Mouse (Mus musculus) testis, adult 2 months (tissue): ENCODE data around the gene Eno2. TPM values are rescaled to one million over a fixed set of nuclear protein-coding genes. Genes with fewer than 3 reads are reported as not detected.

Experiments used
- H3K27ac ChIP-seq: fragments of 200-500 bp; 2 replicates; pipeline ENCODE4 v1.5.1; 2012; ENCODE audit warnings: low read depth, low read length; ENCODE audit not compliant: control insufficient read depth, insufficient read depth
- H3K27me3 ChIP-seq: fragments of 200-500 bp; 2 replicates; pipeline ENCODE4 v1.6.1; 2012; ENCODE audit warnings: mild to moderate bottlenecking, low read length, moderate library complexity; ENCODE audit not compliant: control insufficient read depth, insufficient read depth
- H3K36me3 ChIP-seq: fragments of 200-500 bp; 2 replicates; pipeline ENCODE4 v1.6.1; 2012; ENCODE audit warnings: mild to moderate bottlenecking, low read length; ENCODE audit not compliant: control insufficient read depth, insufficient read depth
- H3K4me1 ChIP-seq: fragments of 200-500 bp; 2 replicates; pipeline ENCODE4 v1.6.1; 2012; ENCODE audit warnings: low read length; ENCODE audit not compliant: control insufficient read depth, insufficient read depth
- H3K4me3 ChIP-seq: fragments of 200-500 bp; 2 replicates; pipeline ENCODE4 v1.5.1; 2012; ENCODE audit warnings: low read depth, mild to moderate bottlenecking, low read length, moderate library complexity, mixed read lengths; ENCODE audit not compliant: control insufficient read depth
- CTCF ChIP-seq: fragments of 200-500 bp; IDR thresholded peaks from 2 replicates; pipeline ENCODE4 v1.5.1; 2012; ENCODE audit warnings: low read depth, mild to moderate bottlenecking, inconsistent platforms, low read length, moderate library complexity; ENCODE audit not compliant: control insufficient read depth, insufficient read depth, insufficient replicate concordance
- POLR2A ChIP-seq: fragments of 200-500 bp; IDR thresholded peaks from 2 replicates; pipeline ENCODE4 v1.6.1; 2012; ENCODE audit warnings: low read depth, mild to moderate bottlenecking, inconsistent platforms, low read length, moderate library complexity; ENCODE audit not compliant: control insufficient read depth
- polyA plus RNA-seq: library from polyadenylated mRNA; depleted of rRNA; stranded (reverse); fragments of >200 nt; gene quantifications from 2 replicates; pipeline ENCODE4 v1.2.3, GENCODE M21; 2012

Eno2 gene
- polyA plus RNA-seq, 1 experiment, result 0.63 TPM

DNA sequence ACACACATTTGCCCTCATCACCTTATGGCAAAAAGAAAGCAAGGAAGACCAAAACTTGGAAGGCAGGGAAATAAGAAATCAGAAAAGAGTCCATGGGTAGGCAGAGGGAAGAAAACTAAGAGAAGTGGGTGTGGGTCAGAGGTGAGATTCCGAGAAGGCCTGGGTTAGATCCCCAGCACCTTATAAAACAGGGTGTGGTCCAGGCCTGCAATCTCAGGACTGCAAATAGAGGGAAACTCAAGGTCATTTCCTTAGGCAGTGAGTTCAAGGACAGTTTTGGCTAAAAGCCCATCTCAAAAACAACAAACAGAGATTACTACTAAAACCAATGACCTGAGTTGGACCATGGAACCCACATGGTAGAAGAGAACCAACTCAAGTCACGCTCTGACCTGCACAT, 15.6 kb downstream of the Eno2 start:
- H3K36me3 ChIP-seq, result no peaks in the 10 kb centered on the region
- H3K27ac ChIP-seq, result no peak overlapping the region
- H3K4me1 ChIP-seq, result peaks cover 10% of the 10 kb centered on the region
- no peak overlapping the region for H3K4me3 ChIP-seq
- TF ChIP-seq CTCF (no peak), POLR2A (no peak)
- no peaks in the 10 kb centered on the region; the same call in 1 of the 2 replicates for H3K27me3 ChIP-seq

DNA sequence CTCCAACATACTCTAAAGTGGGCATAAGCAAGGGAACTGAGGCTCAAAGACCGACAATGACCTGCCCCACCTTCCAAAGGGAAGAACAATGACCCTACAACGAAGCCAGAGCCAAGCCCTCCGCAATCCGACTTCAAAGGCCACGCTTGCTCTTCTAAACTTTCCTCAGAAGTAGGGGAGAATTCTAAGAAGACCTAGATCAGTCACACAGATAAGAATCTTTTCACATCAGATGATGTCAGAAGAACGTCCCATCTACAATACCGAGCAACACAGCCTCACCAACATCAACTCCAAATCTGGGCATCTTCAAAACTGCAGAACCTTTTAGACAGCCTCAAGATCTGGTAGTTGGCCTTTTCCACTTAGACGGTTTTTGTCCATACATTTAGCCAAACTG, 19.1 kb downstream of the Eno2 start:
- Histone ChIP-seq H3K36me3 (no peaks in the 10 kb centered on the region), H3K4me1 (peaks cover 12% of the 10 kb centered on the region), H3K27ac (no peak overlapping the region), H3K27me3 (no peaks in the 10 kb centered on the region), H3K4me3 (no peak overlapping the region)
- no peak for TF ChIP-seq CTCF
- TF ChIP-seq POLR2A, result no peak

DNA sequence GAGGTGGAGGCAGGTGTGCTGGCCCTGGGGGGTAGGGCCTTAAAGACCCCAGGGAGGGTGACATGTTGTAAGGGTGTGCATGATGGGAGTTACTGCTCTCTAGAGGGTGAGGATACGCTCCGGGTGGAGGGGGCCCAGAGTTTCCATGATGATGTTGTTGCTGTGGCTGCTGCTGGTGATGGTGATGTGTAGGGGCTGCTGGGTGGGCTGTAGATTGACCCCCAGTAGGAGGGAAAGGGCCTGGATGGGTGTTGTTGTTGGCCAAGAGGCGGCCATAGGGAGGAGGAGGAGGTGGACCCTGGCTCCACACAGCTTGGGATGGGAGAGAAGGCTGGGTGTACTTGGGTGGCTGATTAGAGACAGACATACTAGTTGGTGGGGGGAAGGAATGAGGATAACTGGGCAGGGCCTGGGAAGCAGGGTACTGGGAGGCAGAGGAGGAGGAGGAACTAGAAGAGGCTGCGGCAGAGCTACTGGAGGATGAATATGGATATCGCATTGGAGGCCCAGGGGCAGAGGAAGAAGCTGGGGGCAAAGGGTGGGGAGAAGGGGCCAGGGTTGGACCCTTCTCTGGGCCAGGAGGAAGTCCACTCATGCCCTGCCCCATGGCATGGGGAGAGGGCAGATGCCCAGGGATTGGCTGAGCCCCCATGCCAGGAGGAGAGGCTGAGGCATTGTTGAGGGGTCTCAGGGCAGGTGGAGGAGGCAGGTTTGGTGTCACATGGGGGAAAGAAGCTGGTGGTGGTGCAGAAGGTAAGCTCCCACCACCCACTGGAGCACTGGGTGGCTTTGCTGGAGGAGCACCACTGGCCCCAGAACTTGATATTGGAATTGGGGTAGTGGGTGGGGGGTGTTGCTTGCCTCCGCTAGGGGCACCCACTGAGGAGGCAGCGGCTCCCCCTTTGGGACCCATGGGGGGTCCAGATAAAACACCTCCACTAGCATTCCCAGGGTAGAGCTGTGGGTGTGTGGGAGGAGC, 22.5 kb downstream of the Eno2 start:
- H3K4me3 ChIP-seq, result no peak overlapping the region
- TF ChIP-seq CTCF (no peak), POLR2A (no peak)
- no peaks in the 10 kb centered on the region for H3K36me3 ChIP-seq
- H3K4me1 ChIP-seq, result peaks cover 18% of the 10 kb centered on the region
- H3K27me3 ChIP-seq, result no peaks in the 10 kb centered on the region
- no peak overlapping the region for H3K27ac ChIP-seq

DNA sequence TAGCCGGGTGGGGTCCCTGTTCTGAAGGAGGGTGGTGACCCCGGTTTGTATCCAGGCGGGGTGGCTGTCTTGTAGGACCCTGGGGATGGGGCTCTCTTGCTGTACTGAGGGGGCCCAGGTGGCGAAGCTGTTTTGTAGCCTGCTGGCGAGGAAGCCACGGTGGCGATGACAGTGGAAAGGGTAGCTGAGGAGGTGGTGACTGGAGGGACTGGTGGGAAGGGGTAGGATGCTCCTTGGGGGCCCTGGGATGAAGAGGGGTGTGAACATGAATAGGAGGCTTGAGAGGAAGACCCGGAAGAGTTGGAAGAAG, 23.2 kb downstream of the Eno2 start:
- H3K36me3 ChIP-seq, result no peaks in the 10 kb centered on the region
- peak overlapping the region; percentile 85 for H3K4me3 ChIP-seq
- no peak overlapping the region for H3K27ac ChIP-seq

DNA sequence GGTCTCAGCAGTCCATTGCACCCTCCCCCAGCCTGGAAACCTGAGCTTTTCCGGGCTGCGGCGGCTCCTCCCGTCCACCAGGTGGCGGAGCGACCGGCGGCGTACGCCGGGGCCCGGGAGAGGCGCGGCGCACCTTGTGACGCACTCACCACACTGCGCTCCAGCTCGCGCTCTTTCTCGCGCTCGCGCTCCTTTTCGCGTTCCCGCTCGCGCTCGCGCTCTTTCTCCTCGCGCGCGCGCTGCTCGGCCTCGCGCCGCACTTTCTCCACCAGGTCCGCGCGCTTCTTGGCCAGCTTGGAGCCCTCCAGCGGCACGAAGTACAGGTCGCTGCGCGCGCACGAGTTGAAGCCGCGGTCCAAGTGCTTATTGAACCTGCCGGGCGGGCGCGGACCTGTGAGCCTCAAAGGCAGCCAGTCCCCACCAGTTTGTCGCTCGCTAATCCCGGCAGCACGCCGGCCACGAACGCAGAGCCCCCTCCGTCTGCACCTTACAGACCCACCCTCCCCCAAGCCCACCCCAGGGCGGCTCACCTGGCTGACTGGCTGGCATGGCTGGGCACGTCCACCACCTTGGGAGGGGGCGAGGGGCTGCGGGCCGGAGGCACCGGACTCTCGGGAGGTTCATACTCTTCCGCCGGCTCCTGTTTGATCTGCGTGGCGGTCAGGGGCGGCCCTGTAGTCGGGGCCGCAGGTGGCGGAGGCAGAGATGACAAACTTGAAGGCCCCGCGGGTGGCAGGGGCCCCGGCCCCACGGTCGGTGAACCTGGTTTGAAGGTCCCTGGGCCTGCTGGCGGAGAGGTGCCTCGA, 23.8 kb downstream of the Eno2 start:
- Histone ChIP-seq H3K27ac (peak overlapping the region; percentile 59), H3K27me3 (no peaks in the 10 kb centered on the region), H3K4me1 (peaks cover 20% of the 10 kb centered on the region), H3K4me3 (peak overlapping the region; percentile 85), H3K36me3 (no peaks in the 10 kb centered on the region)
- peak; percentile 47 for TF ChIP-seq POLR2A
- TF ChIP-seq CTCF, result peak; percentile 74; the same call in 1 of the 2 replicates

More for the DNA sequence above, 23.2 kb downstream of the Eno2 start:
- no peaks in the 10 kb centered on the region for H3K27me3 ChIP-seq
- TF ChIP-seq CTCF (no peak), POLR2A (no peak)
- peaks cover 20% of the 10 kb centered on the region for H3K4me1 ChIP-seq

DNA sequence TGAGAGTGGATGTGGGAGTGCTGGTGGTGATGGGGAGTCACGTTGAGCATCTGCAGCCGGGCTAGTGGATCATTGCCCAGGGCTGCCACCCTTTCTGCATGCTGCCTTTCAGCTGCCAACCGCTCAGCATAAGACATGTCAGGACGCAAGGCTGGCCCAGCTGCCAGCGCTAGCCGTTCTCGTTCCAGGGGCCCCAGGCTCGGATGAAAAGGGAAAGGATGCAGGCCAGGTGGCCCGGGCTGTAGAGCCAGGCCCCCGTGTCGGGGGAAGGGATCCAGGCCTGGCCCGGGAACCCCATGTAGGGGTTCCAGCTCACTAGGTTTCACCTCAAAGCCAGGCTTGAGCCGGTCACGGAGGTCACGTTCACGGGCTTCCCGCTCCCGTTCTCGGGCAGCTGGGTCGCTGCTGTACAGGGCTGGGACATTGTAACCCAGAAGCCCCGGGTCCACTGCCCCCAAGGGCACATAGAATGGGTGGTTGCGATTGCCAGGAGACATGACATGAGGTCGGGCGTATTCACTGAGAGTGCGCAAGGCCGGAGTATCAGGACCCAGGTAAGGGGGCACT, 24.6 kb downstream of the Eno2 start:
- Histone ChIP-seq H3K27me3 (no peaks in the 10 kb centered on the region), H3K4me1 (peaks cover 26% of the 10 kb centered on the region), H3K36me3 (no peaks in the 10 kb centered on the region), H3K27ac (peak overlapping the region; percentile 50), H3K4me3 (peak overlapping the region; percentile 85)
- no peak for TF ChIP-seq CTCF
- no peak for TF ChIP-seq POLR2A

DNA sequence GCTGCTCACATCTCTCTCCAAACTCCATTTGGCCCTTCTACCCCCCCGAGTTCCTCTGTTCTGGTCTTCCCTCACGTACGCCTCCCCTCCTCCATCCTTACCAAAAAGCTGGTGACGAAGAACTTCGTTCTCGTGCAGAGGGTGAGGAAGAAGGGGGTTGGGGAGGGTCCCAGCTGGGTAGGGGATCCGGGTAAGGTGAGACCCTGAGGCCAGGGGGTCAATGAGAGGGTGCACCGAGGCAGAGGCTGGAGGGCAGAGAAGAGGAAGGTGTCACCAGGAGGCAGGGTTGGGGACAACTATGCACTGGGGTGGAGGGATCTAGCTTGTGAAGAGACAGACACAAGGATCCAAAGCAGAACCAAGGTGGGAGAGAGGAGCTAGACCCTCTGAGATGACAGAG, 25.8 kb downstream of the Eno2 start:
- Histone ChIP-seq H3K4me1 (peaks cover 26% of the 10 kb centered on the region), H3K27me3 (no peaks in the 10 kb centered on the region), H3K27ac (no peak overlapping the region), H3K36me3 (no peaks in the 10 kb centered on the region), H3K4me3 (no peak overlapping the region)
- TF ChIP-seq CTCF, result no peak
- TF ChIP-seq POLR2A, result no peak
